Mouse (Mus musculus) myocyte (in vitro differentiated cells): Measurements from ENCODE around the gene Sv2c.

Source experiments
- MAX ChIP-seq: IDR thresholded peaks from one replicate; pipeline ENCODE4 v1.6.1; 2011; ENCODE audit warnings: low read depth, mild to moderate bottlenecking, control low read depth
- MYOD1 ChIP-seq, 3 experiments: IDR thresholded peaks; one replicate each; pipeline ENCODE4 v1.6.1; 2011; ENCODE audit warnings: control low read depth in 2 of 3, low read depth in 2 of 3, mild to moderate bottlenecking in 2 of 3, moderate library complexity in 1 of 3; ENCODE audit not compliant: insufficient read length in 2 of 3, control insufficient read depth in 1 of 3
- MYOG ChIP-seq, 3 experiments: IDR thresholded peaks; one replicate each; pipeline ENCODE4 v1.6.1; 2011; ENCODE audit warnings: control low read depth in 2 of 3, low read depth in 2 of 3, mild to moderate bottlenecking in 2 of 3; ENCODE audit not compliant: insufficient read length in 2 of 3, control insufficient read depth in 1 of 3, insufficient read depth in 1 of 3
- POLR2A ChIP-seq: IDR thresholded peaks from one replicate; pipeline ENCODE4 v1.6.1; 2011; ENCODE audit warnings: low read depth, mild to moderate bottlenecking, control low read depth, moderate library complexity; ENCODE audit not compliant: insufficient read length
- REST ChIP-seq: IDR thresholded peaks from one replicate; pipeline ENCODE4 v1.6.1; 2011; ENCODE audit warnings: mild to moderate bottlenecking, control low read depth, moderate library complexity; ENCODE audit not compliant: insufficient read depth, insufficient read length
- SRF ChIP-seq: IDR thresholded peaks from one replicate; pipeline ENCODE4 v1.6.1; 2011; ENCODE audit warnings: low read depth; ENCODE audit not compliant: control insufficient read depth, insufficient read length
- TCF3 ChIP-seq: IDR thresholded peaks from one replicate; pipeline ENCODE4 v1.6.1; 2011; ENCODE audit warnings: low read depth, control low read depth; ENCODE audit not compliant: insufficient read length
- USF1 ChIP-seq: IDR thresholded peaks from one replicate; pipeline ENCODE4 v1.6.1; 2011; ENCODE audit warnings: low read depth, mild to moderate bottlenecking, control low read depth, moderate library complexity

GRCm38 (mm10) chr13:96039536-96039935, 92.8 kb downstream of the Sv2c start:
- TF ChIP-seq MYOD1 (IDR thresholded peaks at IDR 0.05; ENCODE audit: control insufficient read depth in 1 of 3, insufficient read length in 2 of 3, low read depth in 2 of 3): no peak
- TF ChIP-seq POLR2A: no peak
- TF ChIP-seq MAX: no peak
- TF ChIP-seq TCF3: no peak
- no peak for TF ChIP-seq REST
- TF ChIP-seq USF1: no peak
- no peak for TF ChIP-seq MYOG (IDR thresholded peaks at IDR 0.05; ENCODE audit: control insufficient read depth in 1 of 3, insufficient read depth in 1 of 3, insufficient read length in 2 of 3, low read depth in 2 of 3)
- no peak for TF ChIP-seq SRF
